Mouse (Mus musculus): ENCODE results near the gene Txndc15.

DNA sequence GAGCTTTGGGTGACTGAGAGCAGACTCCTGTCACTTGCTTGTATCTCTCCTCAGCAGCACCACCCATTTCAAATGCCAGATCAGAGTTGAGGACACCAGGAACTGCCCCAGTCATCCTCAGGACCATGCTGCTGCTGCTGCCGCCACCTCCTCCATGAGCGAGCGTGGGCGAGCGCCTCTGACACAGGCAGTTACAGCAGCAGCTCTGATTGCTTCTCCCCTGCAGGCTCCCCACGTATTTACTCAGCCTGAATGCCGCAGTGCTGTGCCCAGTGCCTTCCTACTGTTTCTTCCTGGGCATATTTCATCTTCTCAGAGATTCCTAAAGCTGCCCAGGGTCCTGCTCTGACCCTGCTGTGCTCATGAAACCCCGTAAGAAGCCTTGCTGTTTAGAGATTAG is 27.9 kb downstream of the Txndc15 start:
- TF ChIP-seq CTCF (IDR thresholded peaks at IDR 0.05; ENCODE audit: low read depth) = no peak
- no peak for TF ChIP-seq EP300 (optimal IDR thresholded peaks at IDR 0.05)
